Mouse (Mus musculus): ENCODE measurements around the gene Cep128.
"Not testable (repeated sequence)": the region's sequence is repeated elsewhere in the genome, so short reads cannot be mapped to it uniquely, and the experiment has no call there.

The Cep128 gene

GRCm38 (mm10) chr12:91384281-91385017, at the start of gene Cep128, which contains the start of gene Tshr:
Gene Cep128, minus strand, starts transcription at chr12:91384409.
Gene Tshr, plus strand, starts transcription at chr12:91384563.
- DNase-seq (ENCODE audit: low read depth, low spot score), result peak; percentile 97

- no peak for DNase-seq (ENCODE audit: low read depth, low spot score)
These were observed 42.9 kb upstream of the Cep128 start for GRCm38 (mm10) chr12:91427129-91427528.

GRCm38 (mm10) chr12:91426499-91426898, 42.3 kb upstream of the Cep128 start:
- peak; percentile 6 for DNase-seq (ENCODE audit: low read depth, low spot score)

GRCm38 (mm10) chr12:91423125-91423820, 39.1 kb upstream of the Cep128 start:
- DNase-seq (ENCODE audit: low read depth, low spot score), result peak; percentile 82

- no peak for DNase-seq (ENCODE audit: low read depth, low spot score)
These were observed 37.1 kb upstream of the Cep128 start for GRCm38 (mm10) chr12:91421272-91421671.

- DNase-seq (ENCODE audit: low read depth, low spot score), result peak; percentile 49
These were observed 34.6 kb upstream of the Cep128 start for GRCm38 (mm10) chr12:91418791-91419190.

GRCm38 (mm10) chr12:91416828-91417227, 32.6 kb upstream of the Cep128 start:
- DNase-seq (ENCODE audit: low read depth, low spot score), result peak; percentile 20

- no peak for DNase-seq (ENCODE audit: low read depth, low spot score)
These were observed 30.9 kb upstream of the Cep128 start for GRCm38 (mm10) chr12:91415112-91415511.

GRCm38 (mm10) chr12:91412461-91413182, 28.4 kb upstream of the Cep128 start:
- DNase-seq (ENCODE audit: low read depth, low spot score), result peak; percentile 5

GRCm38 (mm10) chr12:91410306-91410705, 26.1 kb upstream of the Cep128 start:
- peak; percentile 2 for DNase-seq (ENCODE audit: low read depth, low spot score)

GRCm38 (mm10) chr12:91401049-91401352, 16.8 kb upstream of the Cep128 start:
- no peak for DNase-seq (ENCODE audit: low read depth, low spot score)

- DNase-seq (ENCODE audit: low read depth, low spot score), result peak; percentile 90
These were observed 16.2 kb upstream of the Cep128 start for GRCm38 (mm10) chr12:91400232-91401048.

GRCm38 (mm10) chr12:91383516-91384264, 519 bp downstream of the Cep128 start:
- DNase-seq (ENCODE audit: low read depth, low spot score), result peak; percentile 2

- no peak for DNase-seq (ENCODE audit: low read depth, low spot score)
These were observed 15.0 kb downstream of the Cep128 start for GRCm38 (mm10) chr12:91369173-91369572.

GRCm38 (mm10) chr12:91353783-91354182, 30.4 kb downstream of the Cep128 start:
- DNase-seq (ENCODE audit: low read depth, low spot score), result no peak

- DNase-seq (ENCODE audit: low read depth, low spot score), result not testable (repeated sequence)
These were observed 45.6 kb downstream of the Cep128 start for GRCm38 (mm10) chr12:91338656-91339055.

GRCm38 (mm10) chr12:91327527-91327926, 56.7 kb downstream of the Cep128 start:
- DNase-seq (ENCODE audit: low read depth, low spot score), result no peak

- peak; percentile 63 for DNase-seq (ENCODE audit: low read depth, low spot score)
These were observed 58.1 kb downstream of the Cep128 start for GRCm38 (mm10) chr12:91326104-91326503.

- DNase-seq (ENCODE audit: low read depth, low spot score), result no peak
These were observed 69.2 kb downstream of the Cep128 start for GRCm38 (mm10) chr12:91315026-91315425.

GRCm38 (mm10) chr12:91313974-91314587, 70.1 kb downstream of the Cep128 start:
- peak; percentile 84 for DNase-seq (ENCODE audit: low read depth, low spot score)
